Mouse (Mus musculus): Measurements from ENCODE around the gene Prss2.

DNA sequence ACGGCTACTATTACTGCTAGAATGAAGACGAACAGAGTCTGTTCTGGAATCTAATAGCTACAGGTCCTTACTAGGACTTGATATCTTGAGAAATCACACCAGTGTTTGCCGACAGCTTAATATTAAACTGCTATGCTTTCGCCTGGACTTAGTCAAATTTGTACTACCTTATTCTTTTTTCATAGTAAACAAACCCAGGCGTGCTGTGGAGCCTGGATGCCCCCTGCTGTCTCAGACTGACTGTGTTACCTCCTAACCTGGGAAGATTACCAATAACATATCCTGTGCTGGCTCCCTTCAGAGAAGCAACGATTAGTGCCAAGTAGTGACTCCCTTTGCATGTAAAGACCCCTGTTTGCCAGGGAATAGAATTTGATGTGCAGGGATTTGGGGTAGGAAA lies 16.3 kb upstream of the Prss2 start:
- no peak for TF ChIP-seq CTCF (IDR thresholded peaks at IDR 0.05; ENCODE audit: borderline replicate concordance, control insufficient read depth, extremely low read depth, insufficient read depth, low read length, poor library complexity)
- TF ChIP-seq POLR2A (IDR thresholded peaks at IDR 0.05; ENCODE audit: control insufficient read depth, extremely low read depth, insufficient read depth, low read length, poor library complexity), result no peak

Data from thymus, adult 2 months (tissue).